Mouse (Mus musculus) adrenal gland (tissue): ENCODE measurements around the gene Gtsf1l.

Source experiments
- intact Hi-C: fragments of 180-260 bp; cut with DNase I; formaldehyde crosslinking; loops from one replicate; pipeline ENCODE4 v1.15.1; 2025
- microRNA-seq, 2 experiments: library from miRNA; unstranded; fragments of <30 nt; microRNA quantifications; one replicate each; pipeline ENCODE4; 2019

The Gtsf1l gene

GRCm38 (mm10) chr2:163054335-163054840 is 33.3 kb downstream of the Gtsf1l start, which contains the start of gene Mybl2:
Mybl2 (plus strand) TSS chr2:163054687.
- intact Hi-C loops = no loop called here

- intact Hi-C loops = no loop called here
Observed at GRCm38 (mm10) chr2:163052826-163053225, 34.8 kb downstream of the Gtsf1l start.

- intact Hi-C loops = no loop called here
Observed at GRCm38 (mm10) chr2:163052101-163052500, 35.6 kb downstream of the Gtsf1l start.

- intact Hi-C loops = no loop called here
Observed at GRCm38 (mm10) chr2:163051691-163052090, 36.0 kb downstream of the Gtsf1l start.

GRCm38 (mm10) chr2:163049116-163049515 is 38.5 kb downstream of the Gtsf1l start:
- intact Hi-C loops = loop anchor here (2.0 kb wide), 1 partner anchor 42 kb away; no protein-coding TSS in a partner anchor

- intact Hi-C loops = loop anchor here (2.0 kb wide), 1 partner anchor 43 kb away; no protein-coding TSS in a partner anchor
Observed at GRCm38 (mm10) chr2:163048125-163048524, 39.5 kb downstream of the Gtsf1l start.

- intact Hi-C loops = no loop called here
Observed at GRCm38 (mm10) chr2:163039940-163040339, 47.7 kb downstream of the Gtsf1l start.

Small RNAs within 50 kb of the gene (microRNA-seq; reads per million reads assigned to microRNA genes)
- gene Gm22174 = 0 reads per million in 2 experiments
- gene Mir7003 = 0 reads per million in 2 experiments
